13 mouse cellular contexts compared by ENCODE assay signal in genomic region chr7:63504202-63504601, GRCm38 (mm10). TPM values are rescaled to one million over a fixed set of nuclear protein-coding genes. Genes with fewer than 3 reads are reported as not detected.
DNase-seq lines count a peak whose midpoint lies in the region; ATAC-seq and TF ChIP-seq lines count a peak whose summit lies in the region.
"Had no signal": no experiment of that assay in that cellular context is flagged by ENCODE, and none has a peak within 500 bp of the region (broad histone marks: within the 10 kb centered on the region; RNA-seq: fewer than 3 reads in every experiment).

No protein-coding gene starts in this region.

- no peaks in the 10 kb centered on the region for H3K36me3 ChIP-seq in midbrain, embryonic 11.5 days (ENCODE audit: control insufficient read depth, insufficient read depth, low read length)
- no peaks in the 10 kb centered on the region for H3K36me3 ChIP-seq in midbrain, embryonic 10.5 days
- H3K36me3 ChIP-seq in hindbrain, embryonic 13.5 days = no peaks in the 10 kb centered on the region
- H3K36me3 ChIP-seq in stomach, postnatal 0 days (ENCODE audit: control insufficient read depth, insufficient read depth, low read length) = no peaks in the 10 kb centered on the region

- no peak overlapping the region for H3K27ac ChIP-seq in midbrain, embryonic 11.5 days (ENCODE audit: low read depth, low read length)
- H3K27ac ChIP-seq in midbrain, embryonic 10.5 days (replicated peaks) = no peak overlapping the region
- H3K27ac ChIP-seq in hindbrain, embryonic 13.5 days = no peak overlapping the region
- H3K27ac ChIP-seq in stomach, postnatal 0 days (replicated peaks) = no peak overlapping the region

- no peak overlapping the region for H3K4me2 ChIP-seq in midbrain, embryonic 11.5 days
- no peak overlapping the region for H3K4me2 ChIP-seq in hindbrain, embryonic 13.5 days
- no peak overlapping the region for H3K4me2 ChIP-seq in stomach, postnatal 0 days (replicated peaks; ENCODE audit: low read depth)

- H3K9me3 ChIP-seq in midbrain, embryonic 11.5 days (ENCODE audit: control insufficient read depth, low read length) = no peaks in the 10 kb centered on the region
- no peaks in the 10 kb centered on the region for H3K9me3 ChIP-seq in midbrain, embryonic 10.5 days (replicated peaks)
- no peaks in the 10 kb centered on the region for H3K9me3 ChIP-seq in hindbrain, embryonic 13.5 days
- no peaks in the 10 kb centered on the region for H3K9me3 ChIP-seq in stomach, postnatal 0 days (ENCODE audit: control insufficient read depth, low read length)

- H3K9ac ChIP-seq in midbrain, embryonic 11.5 days (ENCODE audit: low read length) = no peak overlapping the region
- H3K9ac ChIP-seq in hindbrain, embryonic 13.5 days = no peak overlapping the region
- no peak overlapping the region for H3K9ac ChIP-seq in stomach, postnatal 0 days (ENCODE audit: low read length)

- no peak overlapping the region for H3K4me3 ChIP-seq in midbrain, embryonic 11.5 days (ENCODE audit: low read depth, low read length)
- no peak overlapping the region for H3K4me3 ChIP-seq in midbrain, embryonic 10.5 days
- H3K4me3 ChIP-seq in hindbrain, embryonic 13.5 days = no peak overlapping the region
- no peak overlapping the region for H3K4me3 ChIP-seq in stomach, postnatal 0 days (ENCODE audit: low read depth, low read length)

- peak; percentile 85 for ATAC-seq in midbrain, embryonic 11.5 days (ENCODE audit: low FRiP score)
- peak; percentile 69; the same call in 1 of the 2 replicates for ATAC-seq in hindbrain, embryonic 13.5 days (ENCODE audit: low FRiP score)
- no peak for ATAC-seq in stomach, postnatal 0 days (ENCODE audit: low FRiP score, low TSS enrichment)
- ATAC-seq: inflammation-experienced regulatory T-cells, adult 6 months had no signal

- DNase-seq in cerebellum, postnatal 10 days = peak; percentile 75 to 77
- no peak for DNase-seq in cerebellum, postnatal 4 days (ENCODE audit: low spot score in 2 of 2)
- no peak for DNase-seq in midbrain, embryonic 11.5 days (ENCODE audit: low spot score, missing footprints)
- DNase-seq in midbrain, embryonic 10.5 days (ENCODE audit: low spot score) = no peak
- DNase-seq in stomach, postnatal 0 days (ENCODE audit: low spot score) = no peak
- no peak for DNase-seq in spleen, postnatal 14 days (ENCODE audit: low spot score in 2 of 2)
- no peak for DNase-seq in heart, adult 9 months (ENCODE audit: low spot score in 2 of 2)
- DNase-seq: adrenal gland, postnatal 25 days; B cell, adult 2 months had no signal

- no peaks in the 10 kb centered on the region for H3K27me3 ChIP-seq in midbrain, embryonic 11.5 days (ENCODE audit: control insufficient read depth, insufficient read depth, low read length)
- no peaks in the 10 kb centered on the region for H3K27me3 ChIP-seq in midbrain, embryonic 10.5 days (ENCODE audit: low read depth, poor library complexity, severe bottlenecking)
- H3K27me3 ChIP-seq in hindbrain, embryonic 13.5 days = no peaks in the 10 kb centered on the region
- no peaks in the 10 kb centered on the region for H3K27me3 ChIP-seq in stomach, postnatal 0 days (ENCODE audit: control insufficient read depth, insufficient read depth, low read length)

- TF ChIP-seq CTCF in stomach, postnatal 0 days (IDR thresholded peaks at IDR 0.05; ENCODE audit: low read depth) = peak; percentile 53

- no peak for TF ChIP-seq EP300 in stomach, postnatal 0 days (optimal IDR thresholded peaks at IDR 0.05)

- no peaks in the 10 kb centered on the region for H3K4me1 ChIP-seq in midbrain, embryonic 11.5 days (ENCODE audit: control insufficient read depth, insufficient read depth, low read length)
- no peaks in the 10 kb centered on the region for H3K4me1 ChIP-seq in midbrain, embryonic 10.5 days
- H3K4me1 ChIP-seq in hindbrain, embryonic 13.5 days (replicated peaks) = no peaks in the 10 kb centered on the region
- no peaks in the 10 kb centered on the region for H3K4me1 ChIP-seq in stomach, postnatal 0 days (replicated peaks; ENCODE audit: control insufficient read depth, insufficient read depth)

- WGBS in midbrain, embryonic 11.5 days = 34% methylated on average over 2 of the region's 2 CpGs
- WGBS in midbrain, embryonic 10.5 days = 22% methylated on average over 2 of the region's 2 CpGs
- WGBS in hindbrain, embryonic 13.5 days = 26% methylated on average over 2 of the region's 2 CpGs
- WGBS in stomach, postnatal 0 days = 24% methylated on average over 2 of the region's 2 CpGs

RNA-seq across cellular contexts. Expression of gene Otud7a, which starts 59.7 kb away (rescaled TPM):
- 1.8 and 1.9 TPM in 2 replicates for polyA plus RNA-seq in midbrain, embryonic 11.5 days (2014; fragmentation: Nextera tagmentation; extraction: Ambion mirVana)
- polyA plus RNA-seq in midbrain, embryonic 10.5 days (2016; fragmentation: Nextera tagmentation; extraction: Ambion mirVana) = 1.1 and 1.8 TPM in 2 replicates
- 3.2 TPM in 2 replicates for polyA plus RNA-seq in hindbrain, embryonic 13.5 days (2015; fragmentation: Nextera tagmentation; extraction: Ambion mirVana)
- 0.13 and 0.24 TPM in 2 replicates for polyA plus RNA-seq in stomach, postnatal 0 days (2015; fragmentation: Nextera tagmentation; extraction: Ambion mirVana)
- polyA plus RNA-seq: inflammation-experienced regulatory T-cells, adult 6 months; liver, adult 2 months; thymus, postnatal 0 days had no signal

Comparison
In these comparisons a context has a peak if more than half of its experiments do, and no peak if none do; other contexts are left out.
1. DNase-seq: peak in cerebellum, postnatal 10 days (2 of 2); none in cerebellum, postnatal 4 days (0 of 2), midbrain, embryonic 11.5 days (single experiment), midbrain, embryonic 10.5 days (single experiment), stomach, postnatal 0 days (single experiment), spleen, postnatal 14 days (0 of 2) and heart, adult 9 months (0 of 2).